Comparison of ENCODE assay signal across 17 mouse cellular contexts in genomic region chr10:107339524-107339923, GRCm38 (mm10).
"Had no signal": no experiment of that assay in that cellular context is flagged by ENCODE, and none has a peak within 500 bp of the region (broad histone marks: within the 10 kb centered on the region; RNA-seq: fewer than 3 reads in every experiment).

No protein-coding gene starts in this region.

- H3K27me3 ChIP-seq: lung, embryonic 15.5 days; megakaryocyte, embryonic 14.5 days; midbrain, embryonic 13.5 days; midbrain, embryonic 15.5 days; neural tube, embryonic 12.5 days; stomach, embryonic 15.5 days had no signal

- H3K9ac ChIP-seq: lung, embryonic 15.5 days; midbrain, embryonic 13.5 days; midbrain, embryonic 15.5 days; neural tube, embryonic 12.5 days; stomach, embryonic 15.5 days had no signal

- ATAC-seq: lung, postnatal 0 days; midbrain, embryonic 13.5 days; midbrain, embryonic 15.5 days had no signal

- DNase-seq: lung, adult 2 months; lung, postnatal 14 days; lung, postnatal 36 days; right cerebral cortex, postnatal 14 days; thymus, adult 18-20 months; thymus, postnatal 14 days; thymus, postnatal 36 days had no signal

- H3K27ac ChIP-seq: lung, embryonic 15.5 days; macrophage; midbrain, embryonic 13.5 days; midbrain, embryonic 15.5 days; neural tube, embryonic 12.5 days; stomach, embryonic 15.5 days; stomach, postnatal 0 days had no signal

- H3K9me3 ChIP-seq: lung, embryonic 15.5 days; midbrain, embryonic 13.5 days; midbrain, embryonic 15.5 days; neural tube, embryonic 12.5 days; stomach, embryonic 15.5 days had no signal

- H3K4me3 ChIP-seq: lung, embryonic 15.5 days; megakaryocyte, embryonic 14.5 days; midbrain, embryonic 13.5 days; midbrain, embryonic 15.5 days; neural tube, embryonic 12.5 days; stomach, embryonic 15.5 days had no signal

- H3K36me3 ChIP-seq: lung, embryonic 15.5 days; midbrain, embryonic 13.5 days; midbrain, embryonic 15.5 days; neural tube, embryonic 12.5 days; stomach, embryonic 15.5 days had no signal

- H3K4me2 ChIP-seq: lung, embryonic 15.5 days; midbrain, embryonic 11.5 days; midbrain, embryonic 13.5 days; midbrain, embryonic 15.5 days; neural tube, embryonic 12.5 days; stomach, embryonic 15.5 days had no signal

- H3K4me1 ChIP-seq: lung, embryonic 15.5 days; megakaryocyte, embryonic 14.5 days; midbrain, embryonic 13.5 days; midbrain, embryonic 15.5 days; stomach, embryonic 15.5 days had no signal
